Mouse (Mus musculus): ENCODE data around the gene Itgae. TPM values are rescaled to one million over a fixed set of nuclear protein-coding genes. Genes with fewer than 3 reads are reported as not detected.
"Not testable (repeated sequence)": the region's sequence is repeated elsewhere in the genome, so short reads cannot be mapped to it uniquely, and the experiment has no call there.

Itgae gene
- polyA plus RNA-seq, 1 experiment from 2014 or later = 0.14 TPM

- Histone ChIP-seq H3K9ac (ENCODE audit: low read depth, low read length) (no peak overlapping the region), H3K4me1 (replicated peaks; ENCODE audit: insufficient read depth, low read length) (no peaks in the 10 kb centered on the region), H3K9me3 (replicated peaks; ENCODE audit: low read length) (no peaks in the 10 kb centered on the region), H3K36me3 (ENCODE audit: insufficient read depth, low read length) (no peaks in the 10 kb centered on the region), H3K4me3 (replicated peaks; ENCODE audit: low read depth, low read length) (no peak overlapping the region), H3K27ac (no peak overlapping the region), H3K27me3 (ENCODE audit: insufficient read depth, low read length) (no peaks in the 10 kb centered on the region), H3K4me2 (ENCODE audit: low read length) (no peak overlapping the region)
- ATAC-seq (replicated peaks; ENCODE audit: low FRiP score, low read depth) (no peak), DNase-seq (ENCODE audit: low spot score) (no peak)
- WGBS = 73% methylated on average over 14 of the region's 14 CpGs
- no peak for TF ChIP-seq CTCF (IDR thresholded peaks at IDR 0.05; ENCODE audit: low read depth)
Measured at GRCm38 (mm10) chr11:73099976-73100750, 9.8 kb downstream of the Itgae start.

GRCm38 (mm10) chr11:73101308-73101707, 10.9 kb downstream of the Itgae start:
- WGBS = 77% methylated on average over 4 of the region's 4 CpGs
- no peak overlapping the region for H3K4me3 ChIP-seq (replicated peaks; ENCODE audit: low read depth, low read length)
- H3K27ac ChIP-seq = no peak overlapping the region
- no peak for DNase-seq (ENCODE audit: low spot score)
- no peaks in the 10 kb centered on the region for H3K36me3 ChIP-seq (ENCODE audit: insufficient read depth, low read length)
- no peaks in the 10 kb centered on the region for H3K4me1 ChIP-seq (replicated peaks; ENCODE audit: insufficient read depth, low read length)
- no peaks in the 10 kb centered on the region for H3K9me3 ChIP-seq (replicated peaks; ENCODE audit: low read length)
- ATAC-seq (replicated peaks; ENCODE audit: low FRiP score, low read depth) = no peak
- no peak overlapping the region for H3K9ac ChIP-seq (ENCODE audit: low read depth, low read length)
- TF ChIP-seq CTCF (IDR thresholded peaks at IDR 0.05; ENCODE audit: low read depth) = no peak
- H3K4me2 ChIP-seq (ENCODE audit: low read length) = no peak overlapping the region
- H3K27me3 ChIP-seq (ENCODE audit: insufficient read depth, low read length) = no peaks in the 10 kb centered on the region

- H3K36me3 ChIP-seq (ENCODE audit: insufficient read depth, low read length) = no peaks in the 10 kb centered on the region
- no peaks in the 10 kb centered on the region for H3K27me3 ChIP-seq (ENCODE audit: insufficient read depth, low read length)
- no peak overlapping the region for H3K4me3 ChIP-seq (replicated peaks; ENCODE audit: low read depth, low read length)
- H3K4me1 ChIP-seq (replicated peaks; ENCODE audit: insufficient read depth, low read length) = no peaks in the 10 kb centered on the region
- no peak overlapping the region for H3K9ac ChIP-seq (ENCODE audit: low read depth, low read length)
- H3K9me3 ChIP-seq (replicated peaks; ENCODE audit: low read length) = no peaks in the 10 kb centered on the region
- no peak overlapping the region for H3K27ac ChIP-seq
- H3K4me2 ChIP-seq (ENCODE audit: low read length) = no peak overlapping the region
- DNase-seq (ENCODE audit: low spot score) = no peak
- TF ChIP-seq CTCF (IDR thresholded peaks at IDR 0.05; ENCODE audit: low read depth) = no peak
- ATAC-seq (replicated peaks; ENCODE audit: low FRiP score, low read depth) = no peak
- WGBS = 66% methylated on average over 3 of the region's 3 CpGs
Measured at GRCm38 (mm10) chr11:73105246-73105645, 14.9 kb downstream of the Itgae start.

- H3K9me3 ChIP-seq (replicated peaks; ENCODE audit: low read length); H3K9ac ChIP-seq (ENCODE audit: low read depth, low read length); H3K4me1 ChIP-seq (replicated peaks; ENCODE audit: insufficient read depth, low read length); H3K27ac ChIP-seq; H3K27me3 ChIP-seq (ENCODE audit: insufficient read depth, low read length); H3K4me3 ChIP-seq (replicated peaks; ENCODE audit: low read depth, low read length); ATAC-seq (replicated peaks; ENCODE audit: low FRiP score, low read depth); DNase-seq (ENCODE audit: low spot score); H3K36me3 ChIP-seq (ENCODE audit: insufficient read depth, low read length); H3K4me2 ChIP-seq (ENCODE audit: low read length): not testable (repeated sequence)
- 45% methylated on average over 3 of the region's 3 CpGs for WGBS
- TF ChIP-seq CTCF (IDR thresholded peaks at IDR 0.05; ENCODE audit: low read depth) = peak; percentile 64
Measured at GRCm38 (mm10) chr11:73107358-73107757, 17.0 kb downstream of the Itgae start.

- Histone ChIP-seq H3K27me3 (ENCODE audit: insufficient read depth, low read length) (no peaks in the 10 kb centered on the region), H3K9ac (ENCODE audit: low read depth, low read length) (no peak overlapping the region), H3K9me3 (replicated peaks; ENCODE audit: low read length) (no peaks in the 10 kb centered on the region), H3K4me2 (ENCODE audit: low read length) (no peak overlapping the region), H3K4me1 (replicated peaks; ENCODE audit: insufficient read depth, low read length) (no peaks in the 10 kb centered on the region), H3K27ac (no peak overlapping the region), H3K4me3 (replicated peaks; ENCODE audit: low read depth, low read length) (no peak overlapping the region), H3K36me3 (ENCODE audit: insufficient read depth, low read length) (no peaks in the 10 kb centered on the region)
- ATAC-seq (replicated peaks; ENCODE audit: low FRiP score, low read depth) (no peak), DNase-seq (ENCODE audit: low spot score) (no peak)
- TF ChIP-seq CTCF (IDR thresholded peaks at IDR 0.05; ENCODE audit: low read depth) = no peak
- 75% methylated on average over 5 of the region's 5 CpGs for WGBS
Measured at GRCm38 (mm10) chr11:73108195-73108897, 18.0 kb downstream of the Itgae start.

GRCm38 (mm10) chr11:73108898-73109625, 18.7 kb downstream of the Itgae start:
- Histone ChIP-seq H3K27me3 (ENCODE audit: insufficient read depth, low read length) (no peaks in the 10 kb centered on the region), H3K4me1 (replicated peaks; ENCODE audit: insufficient read depth, low read length) (no peaks in the 10 kb centered on the region), H3K9me3 (replicated peaks; ENCODE audit: low read length) (no peaks in the 10 kb centered on the region), H3K27ac (no peak overlapping the region), H3K36me3 (ENCODE audit: insufficient read depth, low read length) (no peaks in the 10 kb centered on the region), H3K9ac (ENCODE audit: low read depth, low read length) (no peak overlapping the region), H3K4me3 (replicated peaks; ENCODE audit: low read depth, low read length) (no peak overlapping the region), H3K4me2 (ENCODE audit: low read length) (no peak overlapping the region)
- 69% methylated on average over 14 of the region's 14 CpGs for WGBS
- no peak for TF ChIP-seq CTCF (IDR thresholded peaks at IDR 0.05; ENCODE audit: low read depth)
- DNase-seq (ENCODE audit: low spot score) = no peak
- ATAC-seq (replicated peaks; ENCODE audit: low FRiP score, low read depth) = no peak
